Mouse (Mus musculus): Measurements from ENCODE around the gene Xlr3c. TPM values are rescaled to one million over a fixed set of nuclear protein-coding genes. Genes with fewer than 3 reads are reported as not detected.
"Not testable (repeated sequence)": the region's sequence is repeated elsewhere in the genome, so short reads cannot be mapped to it uniquely, and the experiment has no call there.

The Xlr3c gene
- not detected in 2 replicates for polyA plus RNA-seq (2016; fragmentation: Nextera tagmentation; extraction: Ambion mirVana)

- H3K4me3 ChIP-seq; H3K9ac ChIP-seq; H3K4me2 ChIP-seq; ATAC-seq (ENCODE audit: insufficient number of reproducible peaks, low FRiP score); H3K27ac ChIP-seq (ENCODE audit: poor library complexity, severe bottlenecking); H3K36me3 ChIP-seq; H3K4me1 ChIP-seq (replicated peaks); H3K9me3 ChIP-seq (replicated peaks); H3K27me3 ChIP-seq (replicated peaks): not testable (repeated sequence)
- 82% methylated on average over 14 of the region's 14 CpGs for WGBS
These were observed at the start of gene Xlr3c for GRCm38 (mm10) chrX:73265270-73265669. Gene Xlr3c (minus strand): TSS chrX:73265390.

DNA sequence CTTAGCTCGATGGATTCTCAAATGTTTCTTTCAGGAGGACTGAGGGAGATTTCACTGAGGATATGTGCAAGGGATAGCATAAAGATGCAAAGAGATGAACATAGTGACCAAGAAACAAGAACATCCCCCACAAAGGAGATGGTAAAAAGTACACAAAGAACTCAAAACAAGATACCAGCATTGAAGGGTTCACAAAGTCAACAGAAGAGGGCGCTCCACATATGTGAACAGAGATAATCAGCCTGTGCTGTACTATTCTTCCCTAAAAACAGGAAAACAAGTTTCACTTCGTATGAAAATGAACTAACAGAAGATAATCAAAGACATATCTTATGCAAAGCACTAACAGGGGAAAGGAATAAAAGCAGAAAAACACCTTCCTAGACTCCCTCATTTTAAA, 47.3 kb upstream of the Xlr3c start:
- 24% methylated on average over 3 of the region's 3 CpGs for WGBS
- H3K9me3 ChIP-seq (replicated peaks), result no peaks in the 10 kb centered on the region
- no peak overlapping the region for H3K4me2 ChIP-seq
- H3K36me3 ChIP-seq, result no peaks in the 10 kb centered on the region
- no peak for ATAC-seq (ENCODE audit: insufficient number of reproducible peaks, low FRiP score)
- H3K4me3 ChIP-seq, result no peak overlapping the region
- H3K27ac ChIP-seq (ENCODE audit: poor library complexity, severe bottlenecking), result no peak overlapping the region
- no peaks in the 10 kb centered on the region for H3K4me1 ChIP-seq (replicated peaks)
- H3K27me3 ChIP-seq (replicated peaks), result no peaks in the 10 kb centered on the region; the same call in 1 of the 2 replicates
- no peak overlapping the region for H3K9ac ChIP-seq

DNA sequence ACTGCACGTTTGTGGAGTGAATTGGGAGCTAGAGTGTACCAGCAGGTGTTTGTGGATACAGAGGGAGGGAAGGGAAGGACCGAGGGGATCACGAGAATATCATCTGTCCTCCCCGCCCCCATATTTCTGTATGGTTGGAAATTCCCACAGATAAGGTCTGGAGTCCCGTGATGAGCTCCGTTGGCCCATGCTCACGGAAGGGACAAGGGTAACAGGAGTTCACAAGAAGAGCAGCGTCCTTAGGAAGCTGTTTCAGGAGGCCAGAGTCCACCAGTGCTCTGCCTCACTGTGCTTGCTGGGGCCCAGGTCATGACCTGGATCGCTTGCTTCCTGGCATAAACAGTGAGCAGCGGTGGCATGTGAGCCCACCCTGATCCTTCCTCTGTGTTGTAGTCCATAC, 30.6 kb upstream of the Xlr3c start:
- not testable (repeated sequence) for H3K4me1 ChIP-seq (replicated peaks); H3K9ac ChIP-seq; H3K9me3 ChIP-seq (replicated peaks); H3K27ac ChIP-seq (ENCODE audit: poor library complexity, severe bottlenecking); H3K36me3 ChIP-seq; H3K4me3 ChIP-seq; ATAC-seq (ENCODE audit: insufficient number of reproducible peaks, low FRiP score); H3K27me3 ChIP-seq (replicated peaks); H3K4me2 ChIP-seq
- 65% methylated on average over 10 of the region's 10 CpGs for WGBS

GRCm38 (mm10) chrX:73292876-73293275, 27.7 kb upstream of the Xlr3c start, which contains the start of the genes Xlr5a and Xlr5c:
Gene Xlr5a (minus strand): TSS chrX:73292976.
Gene Xlr5c (minus strand): TSS chrX:73292976.
- not testable (repeated sequence) for ATAC-seq (ENCODE audit: insufficient number of reproducible peaks, low FRiP score); H3K9ac ChIP-seq
- WGBS, result 85% methylated on average over 15 of the region's 17 CpGs

DNA sequence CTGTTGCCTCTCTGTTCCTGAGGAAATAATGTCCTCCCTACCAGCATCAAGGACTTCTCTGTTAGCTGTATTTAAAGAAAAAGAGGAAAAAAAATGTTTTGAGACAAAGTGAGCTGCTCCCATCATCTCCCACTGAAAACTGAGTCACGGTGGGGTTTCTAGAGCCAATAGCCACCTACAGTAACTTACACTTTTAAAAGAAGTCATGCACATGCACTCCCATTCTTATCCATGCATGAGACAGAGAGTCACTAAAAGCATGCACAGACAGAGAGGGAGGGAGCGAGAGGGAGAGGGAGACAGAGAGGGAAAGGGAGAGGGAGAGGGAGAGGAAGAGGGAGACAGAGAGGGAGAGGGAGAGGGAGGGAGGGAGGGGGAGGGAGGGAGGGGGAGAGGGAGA, 2.8 kb downstream of the Xlr3c start:
- H3K4me1 ChIP-seq (replicated peaks); H3K27ac ChIP-seq (ENCODE audit: poor library complexity, severe bottlenecking); H3K27me3 ChIP-seq (replicated peaks); H3K9ac ChIP-seq; ATAC-seq (ENCODE audit: insufficient number of reproducible peaks, low FRiP score); H3K36me3 ChIP-seq; H3K4me3 ChIP-seq; H3K9me3 ChIP-seq (replicated peaks); H3K4me2 ChIP-seq: not testable (repeated sequence)
- WGBS, result 68% methylated on average over 1 of the region's 2 CpGs

More at GRCm38 (mm10) chrX:73292876-73293275, 27.7 kb upstream of the Xlr3c start, which contains the start of the genes Xlr5a and Xlr5c:
- not testable (repeated sequence) for H3K4me2 ChIP-seq; H3K4me1 ChIP-seq (replicated peaks); H3K27me3 ChIP-seq (replicated peaks); H3K4me3 ChIP-seq; H3K36me3 ChIP-seq; H3K9me3 ChIP-seq (replicated peaks); H3K27ac ChIP-seq (ENCODE audit: poor library complexity, severe bottlenecking)

DNA sequence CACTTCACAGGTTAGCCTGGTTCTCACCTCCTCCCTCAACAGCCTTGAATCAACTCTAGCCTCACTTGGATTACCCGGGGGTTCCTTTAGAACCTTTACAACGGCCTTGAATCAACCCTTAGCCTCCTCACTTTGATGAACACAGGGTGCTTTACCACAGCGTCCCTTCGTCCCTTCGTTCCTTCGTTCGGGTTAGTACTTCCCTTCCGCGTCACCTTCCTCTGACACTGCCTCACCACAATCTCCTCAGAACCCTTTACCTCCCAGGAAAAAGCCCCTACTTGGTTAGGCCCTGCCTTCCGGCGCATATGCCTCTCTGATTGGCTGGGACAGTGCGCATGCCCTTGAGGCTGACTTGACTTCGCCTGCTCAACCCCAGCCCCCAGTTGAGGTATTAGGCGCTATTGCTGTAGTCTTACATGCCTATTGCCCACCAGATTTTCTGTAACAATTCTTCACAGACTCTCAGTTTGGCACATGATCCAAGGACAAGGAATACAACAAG, 22.3 kb downstream of the Xlr3c start, which contains the start of gene Xlr4c:
Xlr4c (minus strand) TSS at position 310 of the 505 bp plus-strand sequence.
- not testable (repeated sequence) for H3K27me3 ChIP-seq (replicated peaks); H3K27ac ChIP-seq (ENCODE audit: poor library complexity, severe bottlenecking); H3K4me3 ChIP-seq; ATAC-seq (ENCODE audit: insufficient number of reproducible peaks, low FRiP score); H3K9me3 ChIP-seq (replicated peaks); H3K4me2 ChIP-seq; H3K9ac ChIP-seq; H3K4me1 ChIP-seq (replicated peaks); H3K36me3 ChIP-seq
- 76% methylated on average over 14 of the region's 14 CpGs for WGBS

GRCm38 (mm10) chrX:73229288-73229687, 35.9 kb downstream of the Xlr3c start:
- H3K9me3 ChIP-seq (replicated peaks), result no peaks in the 10 kb centered on the region
- peaks cover 15% of the 10 kb centered on the region; the same call in 1 of the 2 replicates for H3K27me3 ChIP-seq (replicated peaks)
- peak overlapping the region; percentile 79; the same call in 1 of the 2 replicates for H3K9ac ChIP-seq
- WGBS, result 31% methylated on average over 3 of the region's 3 CpGs
- no peak for ATAC-seq (ENCODE audit: insufficient number of reproducible peaks, low FRiP score)
- H3K4me1 ChIP-seq (replicated peaks), result no peaks in the 10 kb centered on the region
- no peak overlapping the region for H3K27ac ChIP-seq (ENCODE audit: poor library complexity, severe bottlenecking)
- H3K4me2 ChIP-seq, result peak overlapping the region; percentile 75
- no peaks in the 10 kb centered on the region for H3K36me3 ChIP-seq
- peak overlapping the region; percentile 74 for H3K4me3 ChIP-seq

- Histone ChIP-seq H3K4me3 (peak overlapping the region; percentile 74), H3K9me3 (replicated peaks) (no peaks in the 10 kb centered on the region), H3K27ac (ENCODE audit: poor library complexity, severe bottlenecking) (peak overlapping the region; percentile 90), H3K9ac (peak overlapping the region; percentile 79), H3K27me3 (replicated peaks) (peaks cover 15% of the 10 kb centered on the region; the same call in 1 of the 2 replicates), H3K36me3 (no peaks in the 10 kb centered on the region), H3K4me1 (replicated peaks) (no peaks in the 10 kb centered on the region), H3K4me2 (peak overlapping the region; percentile 75)
- WGBS, result 11% methylated on average over 51 of the region's 51 CpGs
- ATAC-seq (ENCODE audit: insufficient number of reproducible peaks, low FRiP score), result peak; percentile 57; the same call in 1 of the 2 replicates
These were observed 36.5 kb downstream of the Xlr3c start for GRCm38 (mm10) chrX:73228606-73229214.

GRCm38 (mm10) chrX:73227914-73228605, 37.1 kb downstream of the Xlr3c start, which contains the start of gene F8a:
Gene F8a (plus strand): TSS chrX:73228291.
- peak; percentile 88 for ATAC-seq (ENCODE audit: insufficient number of reproducible peaks, low FRiP score)
- Histone ChIP-seq H3K27ac (ENCODE audit: poor library complexity, severe bottlenecking) (peak within 1 kb of the TSS; percentile 90), H3K9me3 (replicated peaks) (no peaks in the 10 kb centered on the region), H3K27me3 (replicated peaks) (peaks cover 15% of the 10 kb centered on the region; the same call in 1 of the 2 replicates), H3K9ac (peak within 1 kb of the TSS; percentile 79), H3K4me3 (peak within 1 kb of the TSS; percentile 74), H3K4me2 (peak within 1 kb of the TSS; percentile 75), H3K36me3 (no peaks in the 10 kb centered on the region), H3K4me1 (replicated peaks) (no peaks in the 10 kb centered on the region)
- 9% methylated on average over 35 of the region's 39 CpGs for WGBS

GRCm38 (mm10) chrX:73225365-73225764, 39.8 kb downstream of the Xlr3c start:
- WGBS, result 31% methylated on average over 1 of the region's 1 CpGs
- H3K36me3 ChIP-seq, result no peaks in the 10 kb centered on the region
- no peak overlapping the region for H3K9ac ChIP-seq
- no peak overlapping the region for H3K4me3 ChIP-seq
- no peaks in the 10 kb centered on the region for H3K9me3 ChIP-seq (replicated peaks)
- ATAC-seq (ENCODE audit: insufficient number of reproducible peaks, low FRiP score), result no peak
- H3K27me3 ChIP-seq (replicated peaks), result peaks cover 15% of the 10 kb centered on the region; the same call in 1 of the 2 replicates
- H3K4me1 ChIP-seq (replicated peaks), result no peaks in the 10 kb centered on the region
- no peak overlapping the region for H3K27ac ChIP-seq (ENCODE audit: poor library complexity, severe bottlenecking)
- no peak overlapping the region for H3K4me2 ChIP-seq

DNA sequence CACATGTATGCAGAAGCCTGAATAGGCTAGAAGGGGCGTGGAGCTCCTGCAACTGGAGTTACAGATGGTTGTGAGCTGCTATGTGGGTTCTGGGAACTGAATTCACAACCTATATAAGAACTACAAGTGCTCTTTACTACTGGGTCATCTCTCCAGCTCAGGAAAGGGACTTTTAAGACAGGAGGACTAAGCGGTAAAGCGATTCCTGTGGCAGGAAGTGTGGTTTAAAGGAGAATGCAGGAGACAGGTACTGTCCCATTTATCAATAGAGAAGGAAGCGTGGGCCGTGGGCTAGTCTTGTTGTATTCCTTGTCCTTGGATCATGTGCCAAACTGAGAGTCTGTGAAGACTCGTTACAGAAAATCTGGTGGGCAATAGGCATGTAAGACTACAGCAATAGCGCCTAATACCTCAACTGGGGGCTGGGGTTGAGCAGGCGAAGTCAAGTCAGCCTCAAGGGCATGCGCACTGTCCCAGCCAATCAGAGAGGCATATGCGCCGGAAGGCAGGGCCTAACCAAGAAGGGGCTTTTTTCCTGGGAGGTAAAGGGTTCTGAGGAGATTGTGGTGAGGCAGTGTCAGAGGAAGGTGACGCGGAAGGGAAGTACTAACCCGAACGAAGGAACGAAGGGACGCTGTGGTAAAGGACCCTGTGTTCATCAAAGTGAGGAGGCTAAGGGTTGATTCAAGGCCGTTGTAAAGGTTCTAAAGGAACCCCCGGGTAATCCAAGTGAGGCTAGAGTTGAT, 51.2 kb downstream of the Xlr3c start, which contains the start of gene Xlr4b:
Xlr4b (plus strand) TSS at position 515 of the 746 bp plus-strand sequence.
- H3K9ac ChIP-seq; H3K27me3 ChIP-seq (replicated peaks); ATAC-seq (ENCODE audit: insufficient number of reproducible peaks, low FRiP score); H3K9me3 ChIP-seq (replicated peaks); H3K36me3 ChIP-seq; H3K27ac ChIP-seq (ENCODE audit: poor library complexity, severe bottlenecking); H3K4me2 ChIP-seq; H3K4me3 ChIP-seq; H3K4me1 ChIP-seq (replicated peaks): not testable (repeated sequence)
- WGBS, result 66% methylated on average over 18 of the region's 19 CpGs

Data from heart, embryonic 12.5 days (tissue).